Mouse (Mus musculus) spleen, adult 2 months (tissue): ENCODE results near the gene Fam207a. TPM values are rescaled to one million over a fixed set of nuclear protein-coding genes. Genes with fewer than 3 reads are reported as not detected.

Experiments used
- DNase-seq, 2 experiments: peaks; one replicate each; pipeline versions ENCODE4 v3.0.0 to v3.0.0-alpha.2; 2012 to 2021; ENCODE audit warnings: low spot score in 2 of 2, low read depth in 1 of 2
- H3K27ac ChIP-seq: fragments of 200-500 bp; 2 replicates; pipeline ENCODE4 v1.5.1; 2012; ENCODE audit warnings: low read length, inconsistent platforms; ENCODE audit not compliant: insufficient read depth
- H3K27me3 ChIP-seq: fragments of 200-500 bp; 2 replicates; pipeline ENCODE4 v1.6.1; 2012; ENCODE audit warnings: mild to moderate bottlenecking, moderate library complexity, low read length, inconsistent platforms; ENCODE audit not compliant: control insufficient read depth, insufficient read depth
- H3K36me3 ChIP-seq: fragments of 200-500 bp; 2 replicates; pipeline ENCODE4 v1.6.1; 2012; ENCODE audit warnings: mild to moderate bottlenecking, low read length, inconsistent platforms; ENCODE audit not compliant: control insufficient read depth, insufficient read depth
- H3K4me1 ChIP-seq: fragments of 200-500 bp; 2 replicates; pipeline ENCODE4 v1.6.1; 2011; ENCODE audit warnings: inconsistent platforms; ENCODE audit not compliant: control insufficient read depth, insufficient read depth, insufficient read length
- H3K4me3 ChIP-seq: fragments of 200-500 bp; 2 replicates; pipeline ENCODE4 v1.5.1; 2011; ENCODE audit warnings: mild to moderate bottlenecking, inconsistent platforms; ENCODE audit not compliant: insufficient read depth, insufficient read length; ENCODE audit errors: extremely low read depth
- CTCF ChIP-seq: fragments of 200-500 bp; IDR thresholded peaks from 2 replicates; pipeline ENCODE4 v1.5.1; 2011; ENCODE audit warnings: mild to moderate bottlenecking, inconsistent platforms; ENCODE audit not compliant: insufficient read depth, insufficient read length, insufficient replicate concordance; ENCODE audit errors: extremely low read depth
- POLR2A ChIP-seq: fragments of 200-500 bp; IDR thresholded peaks from 2 replicates; pipeline ENCODE4 v1.6.1; 2011; ENCODE audit warnings: low read depth, low read length, inconsistent platforms
- WGBS: fragments of 180-500 bp; shearing (Covaris S2); methylation state at CpG from one replicate; pipeline ENCODE4 v1.1.7; 2018; 5-methylcytosine and 5-hydroxymethylcytosine counted together
- polyA plus RNA-seq: library from polyadenylated mRNA; depleted of rRNA; stranded (reverse); fragments of >200 nt; gene quantifications from 2 replicates; pipeline ENCODE4 v1.2.3, GENCODE M21; 2012

Fam207a gene
- polyA plus RNA-seq, 1 experiment, result 21.1 TPM

DNA sequence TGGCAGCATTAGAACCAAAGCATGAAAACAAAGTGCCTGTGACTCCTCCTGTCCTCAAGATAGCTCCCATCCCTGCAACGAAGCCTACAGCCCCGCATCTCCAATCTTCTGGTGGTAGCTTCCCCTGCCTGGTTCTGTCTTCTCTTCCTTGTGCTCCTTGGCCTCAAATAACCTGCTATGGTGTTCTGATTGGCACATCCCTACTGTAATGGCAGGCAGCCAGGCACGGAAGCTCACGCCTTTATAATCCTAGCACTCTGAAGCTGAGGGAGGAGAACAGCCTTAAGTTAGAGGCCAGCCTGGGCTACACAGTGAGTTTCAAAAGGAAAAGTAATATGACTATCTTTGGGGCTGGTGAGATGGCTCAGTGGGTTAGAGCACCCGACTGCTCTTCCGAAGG is 11.4 kb downstream of the Fam207a start:
- peaks cover 22% of the 10 kb centered on the region for H3K36me3 ChIP-seq
- DNase-seq, result no peak
- H3K4me3 ChIP-seq, result no peak overlapping the region
- TF ChIP-seq CTCF (no peak), POLR2A (no peak)
- no peak overlapping the region for H3K27ac ChIP-seq
- WGBS, result 89% methylated on average over 6 of the region's 6 CpGs
- H3K4me1 ChIP-seq, result peaks cover 13% of the 10 kb centered on the region; the same call in 1 of the 2 replicates
- H3K27me3 ChIP-seq, result no peaks in the 10 kb centered on the region

DNA sequence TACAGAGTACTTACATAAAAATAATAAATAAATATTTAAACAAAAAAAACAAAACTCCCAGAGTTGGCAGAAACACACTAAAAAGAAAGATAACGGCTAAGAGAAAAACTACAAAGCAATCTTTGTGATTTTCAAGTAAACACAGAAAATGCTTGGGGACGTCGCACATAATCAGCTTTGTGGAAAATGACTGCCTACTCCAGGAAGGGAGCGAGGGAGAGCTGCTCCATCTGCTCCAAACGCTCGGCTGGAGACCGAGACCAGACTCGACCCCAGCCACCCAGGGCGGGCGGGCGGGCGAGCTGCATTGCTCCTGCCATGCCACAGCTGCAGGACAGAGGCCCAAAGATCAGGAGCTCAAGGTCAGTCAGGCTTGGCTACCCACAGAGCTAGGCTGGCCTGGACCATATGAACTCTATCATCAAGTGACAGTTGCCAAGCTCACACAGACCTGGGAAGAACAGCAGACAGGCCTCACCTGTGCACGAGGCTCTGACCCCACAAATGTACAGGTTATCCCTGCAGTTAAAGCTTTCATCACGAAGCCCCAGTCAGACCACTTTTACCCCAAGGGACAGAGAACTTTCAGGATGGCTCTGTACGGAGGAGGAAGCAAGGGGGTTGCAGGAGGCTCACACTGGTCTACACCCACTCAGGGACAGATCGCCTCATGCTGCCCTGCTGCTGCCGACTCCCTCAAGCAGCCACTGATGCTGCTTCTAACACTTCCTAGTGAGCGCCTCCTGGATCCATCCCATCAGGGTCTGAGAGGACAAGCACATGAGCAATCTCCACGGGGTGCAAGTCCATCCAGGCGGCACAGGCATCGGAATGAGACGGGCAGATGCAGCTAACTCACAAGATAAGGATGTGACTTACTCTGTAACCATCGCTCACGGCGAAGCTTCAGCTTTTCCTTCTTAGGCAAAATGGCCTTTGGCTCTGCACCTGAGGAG is 12.3 kb downstream of the Fam207a start:
- Histone ChIP-seq H3K36me3 (peaks cover 25% of the 10 kb centered on the region), H3K4me1 (peaks cover 13% of the 10 kb centered on the region; the same call in 1 of the 2 replicates), H3K27ac (no peak overlapping the region), H3K27me3 (no peaks in the 10 kb centered on the region), H3K4me3 (no peak overlapping the region)
- DNase-seq, result no peak
- WGBS, result 93% methylated on average over 25 of the region's 25 CpGs
- TF ChIP-seq POLR2A (no peak), CTCF (no peak)

DNA sequence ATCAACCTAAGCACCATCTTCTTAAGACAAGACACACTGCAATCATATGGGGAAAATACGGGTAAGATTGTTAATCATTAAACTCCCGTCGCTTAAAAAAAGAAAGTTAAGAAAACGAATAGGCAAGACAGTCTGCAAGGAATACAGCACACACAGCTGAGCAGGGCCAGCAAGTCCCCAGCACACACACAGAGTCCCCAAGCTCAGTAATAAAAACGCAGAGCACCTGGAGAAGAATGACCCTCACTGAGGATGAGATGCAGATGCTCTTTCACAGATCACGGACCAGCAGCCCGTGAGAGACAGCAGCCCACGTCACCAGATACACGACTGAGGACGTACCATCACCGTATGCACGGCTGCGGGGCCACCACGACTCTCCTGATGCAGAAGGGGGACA is 14.9 kb downstream of the Fam207a start:
- Histone ChIP-seq H3K36me3 (peaks cover 32% of the 10 kb centered on the region), H3K4me3 (no peak overlapping the region), H3K27ac (no peak overlapping the region), H3K27me3 (no peaks in the 10 kb centered on the region), H3K4me1 (no peaks in the 10 kb centered on the region)
- no peak for DNase-seq
- TF ChIP-seq POLR2A (no peak), CTCF (no peak)
- WGBS, result 89% methylated on average over 14 of the region's 14 CpGs

DNA sequence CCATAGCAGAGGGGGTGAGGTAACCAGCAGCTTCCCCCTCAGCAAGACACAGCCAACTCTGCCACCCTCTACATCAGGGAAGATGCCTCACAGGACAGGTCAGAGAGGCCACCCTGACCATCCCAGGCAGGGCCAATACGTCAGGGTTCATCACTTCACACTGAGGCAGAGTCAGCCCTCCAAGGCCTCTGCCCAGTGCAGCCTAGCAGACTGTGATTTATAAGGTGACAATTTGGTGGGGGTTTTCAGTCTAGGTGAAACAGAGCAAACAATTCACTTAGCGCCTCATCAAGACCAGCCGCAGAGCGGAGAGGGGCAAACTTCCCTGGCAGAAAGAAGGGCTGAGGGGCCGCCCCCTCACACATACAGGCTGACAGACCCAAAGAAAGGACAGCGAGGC is 17.3 kb downstream of the Fam207a start:
- Histone ChIP-seq H3K4me3 (no peak overlapping the region), H3K4me1 (no peaks in the 10 kb centered on the region), H3K36me3 (peaks cover 32% of the 10 kb centered on the region)

DNA sequence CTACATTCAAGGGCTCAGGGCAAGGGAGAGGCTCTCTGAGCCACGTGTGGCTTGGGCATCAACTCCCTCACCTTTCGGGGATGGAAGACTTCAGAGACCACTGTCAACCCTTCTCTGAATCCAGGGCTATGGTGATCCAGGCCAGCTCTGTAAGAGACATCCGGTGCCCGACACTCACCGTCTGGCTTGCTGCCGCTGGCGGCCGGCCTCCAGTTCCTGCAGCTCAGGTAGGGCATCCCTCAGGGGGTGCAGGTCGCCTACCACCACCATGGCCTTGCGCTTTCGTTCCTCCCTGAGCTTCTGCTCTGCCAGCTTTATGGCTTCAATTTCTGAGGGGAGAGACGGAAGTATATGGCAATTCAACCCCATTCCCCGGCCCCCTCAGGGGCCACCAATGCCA is 18.4 kb downstream of the Fam207a start:
- Histone ChIP-seq H3K36me3 (peaks cover 28% of the 10 kb centered on the region), H3K27me3 (no peaks in the 10 kb centered on the region), H3K4me3 (no peak overlapping the region), H3K27ac (no peak overlapping the region), H3K4me1 (no peaks in the 10 kb centered on the region)
- no peak for DNase-seq
- no peak for TF ChIP-seq POLR2A
- no peak for TF ChIP-seq CTCF
- WGBS, result 96% methylated on average over 13 of the region's 13 CpGs

More for the DNA sequence above, 17.3 kb downstream of the Fam207a start:
- TF ChIP-seq CTCF (no peak), POLR2A (no peak)
- H3K27ac ChIP-seq, result no peak overlapping the region
- 92% methylated on average over 6 of the region's 6 CpGs for WGBS
- no peak for DNase-seq
- no peaks in the 10 kb centered on the region for H3K27me3 ChIP-seq

DNA sequence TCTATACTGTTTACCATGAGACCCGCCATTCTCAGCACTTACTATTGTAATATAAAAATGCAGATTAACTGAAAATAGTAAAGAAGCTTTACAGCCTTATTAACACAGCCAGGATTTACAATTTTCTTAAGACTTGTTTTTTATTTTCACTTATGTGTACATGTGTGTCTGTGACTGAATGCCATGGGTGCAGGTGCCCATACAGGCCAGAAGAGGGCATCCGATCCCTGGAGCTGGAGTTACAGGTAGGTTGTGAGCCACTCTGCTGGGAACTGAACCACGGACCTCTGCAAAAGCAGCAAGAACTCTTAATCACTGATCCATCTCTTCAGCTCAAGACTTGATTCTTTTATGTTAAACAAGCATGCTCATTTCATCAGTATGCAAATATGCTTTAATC is 22.7 kb downstream of the Fam207a start:
- DNase-seq, result no peak
- Histone ChIP-seq H3K4me1 (no peaks in the 10 kb centered on the region), H3K4me3 (no peak overlapping the region), H3K27ac (no peak overlapping the region), H3K27me3 (no peaks in the 10 kb centered on the region), H3K36me3 (peaks cover 37% of the 10 kb centered on the region)
- WGBS, result 96% methylated on average over 3 of the region's 3 CpGs
- TF ChIP-seq POLR2A (no peak), CTCF (no peak)

DNA sequence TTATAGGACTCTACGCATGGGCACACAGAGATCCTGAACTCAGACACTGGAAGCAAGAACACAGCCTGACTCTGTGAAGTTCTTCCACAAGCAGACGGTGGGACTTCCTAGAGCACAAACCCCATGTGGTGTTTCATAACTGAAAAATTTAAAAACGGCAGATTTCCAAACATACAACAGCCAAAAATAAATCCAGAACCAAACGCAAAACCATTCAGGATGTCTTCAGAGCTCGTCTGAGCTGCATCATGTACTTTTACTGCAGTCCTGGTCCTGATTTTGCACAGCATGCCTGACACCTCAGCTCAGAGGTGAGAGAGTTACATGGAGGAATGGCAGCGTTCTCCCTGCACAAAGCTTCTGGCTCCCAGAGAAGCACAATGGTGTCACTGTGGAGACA is 24.0 kb downstream of the Fam207a start:
- H3K4me1 ChIP-seq, result no peaks in the 10 kb centered on the region
- H3K27me3 ChIP-seq, result no peaks in the 10 kb centered on the region
- H3K4me3 ChIP-seq, result no peak overlapping the region
- H3K27ac ChIP-seq, result no peak overlapping the region
- peaks cover 39% of the 10 kb centered on the region for H3K36me3 ChIP-seq
- no peak for TF ChIP-seq CTCF
- DNase-seq, result no peak
- WGBS, result 85% methylated on average over 6 of the region's 6 CpGs
